Mouse (Mus musculus): ENCODE measurements around the gene Actc1.

Gene Actc1

GRCm38 (mm10) chr2:114052696-114053598 lies at the start of gene Actc1:
Actc1 (minus strand) TSS chr2:114053548.
- peak; percentile 28 for DNase-seq (ENCODE audit: low spot score)

- DNase-seq (ENCODE audit: low spot score) = no peak
Measured at GRCm38 (mm10) chr2:114102471-114102870, 49.1 kb upstream of the Actc1 start.

- no peak for DNase-seq (ENCODE audit: low spot score)
Measured at GRCm38 (mm10) chr2:114100834-114101233, 47.5 kb upstream of the Actc1 start.

GRCm38 (mm10) chr2:114099816-114100215 lies 46.5 kb upstream of the Actc1 start:
- no peak for DNase-seq (ENCODE audit: low spot score)

GRCm38 (mm10) chr2:114099109-114099508 lies 45.8 kb upstream of the Actc1 start:
- DNase-seq (ENCODE audit: low spot score) = no peak

GRCm38 (mm10) chr2:114097627-114098026 lies 44.3 kb upstream of the Actc1 start:
- no peak for DNase-seq (ENCODE audit: low spot score)

GRCm38 (mm10) chr2:114096570-114096969 lies 43.2 kb upstream of the Actc1 start:
- no peak for DNase-seq (ENCODE audit: low spot score)

- DNase-seq (ENCODE audit: low spot score) = no peak
Measured at GRCm38 (mm10) chr2:114095348-114095747, 42.0 kb upstream of the Actc1 start.

GRCm38 (mm10) chr2:114094696-114095095 lies 41.3 kb upstream of the Actc1 start:
- DNase-seq (ENCODE audit: low spot score) = no peak

- DNase-seq (ENCODE audit: low spot score) = no peak
Measured at GRCm38 (mm10) chr2:114093577-114093976, 40.2 kb upstream of the Actc1 start.

GRCm38 (mm10) chr2:114089862-114090261 lies 36.5 kb upstream of the Actc1 start:
- no peak for DNase-seq (ENCODE audit: low spot score)

- DNase-seq (ENCODE audit: low spot score) = no peak
Measured at GRCm38 (mm10) chr2:114087271-114087670, 33.9 kb upstream of the Actc1 start.

- no peak for DNase-seq (ENCODE audit: low spot score)
Measured at GRCm38 (mm10) chr2:114071876-114072275, 18.5 kb upstream of the Actc1 start.

GRCm38 (mm10) chr2:114066226-114066625 lies 12.9 kb upstream of the Actc1 start:
- no peak for DNase-seq (ENCODE audit: low spot score)

- DNase-seq (ENCODE audit: low spot score) = no peak
Measured at GRCm38 (mm10) chr2:114064004-114064403, 10.7 kb upstream of the Actc1 start.

GRCm38 (mm10) chr2:114060071-114060591 lies 6.8 kb upstream of the Actc1 start:
- no peak for DNase-seq (ENCODE audit: low spot score)

GRCm38 (mm10) chr2:114059608-114060007 lies 6.3 kb upstream of the Actc1 start:
- no peak for DNase-seq (ENCODE audit: low spot score)

GRCm38 (mm10) chr2:114058226-114058796 lies 5.0 kb upstream of the Actc1 start:
- no peak for DNase-seq (ENCODE audit: low spot score)

- peak; percentile 11 for DNase-seq (ENCODE audit: low spot score)
Measured at GRCm38 (mm10) chr2:114057303-114057853, 4.0 kb upstream of the Actc1 start.

- DNase-seq (ENCODE audit: low spot score) = no peak
Measured at GRCm38 (mm10) chr2:114054129-114054528, 781 bp upstream of the Actc1 start.

- DNase-seq (ENCODE audit: low spot score) = no peak
Measured at GRCm38 (mm10) chr2:114051871-114052241, 1.5 kb downstream of the Actc1 start.

GRCm38 (mm10) chr2:114051111-114051870 lies 2.1 kb downstream of the Actc1 start:
- DNase-seq (ENCODE audit: low spot score) = no peak

All from embryo, embryonic 10.5 days (tissue).